In genomic region chr16:25213250-25213649, GRCm38 (mm10) we compare ENCODE assay signal across 16 mouse cellular contexts.
"Had no signal": no experiment of that assay in that cellular context is flagged by ENCODE, and none has a peak within 500 bp of the region (broad histone marks: within the 10 kb centered on the region; RNA-seq: fewer than 3 reads in every experiment).

No protein-coding gene starts in this region.

- H3K27me3 ChIP-seq: neural tube, embryonic 13.5 days; neural tube, embryonic 15.5 days; stomach, embryonic 15.5 days had no signal

- H3K36me3 ChIP-seq: neural tube, embryonic 13.5 days; neural tube, embryonic 15.5 days; stomach, embryonic 15.5 days had no signal

- H3K4me2 ChIP-seq: neural tube, embryonic 13.5 days; neural tube, embryonic 15.5 days; stomach, embryonic 15.5 days had no signal

- H3K9me3 ChIP-seq: neural tube, embryonic 13.5 days; neural tube, embryonic 15.5 days; stomach, embryonic 15.5 days had no signal

- H3K27ac ChIP-seq: neural tube, embryonic 13.5 days; neural tube, embryonic 15.5 days; stomach, embryonic 15.5 days; stomach, postnatal 0 days had no signal

- H3K4me1 ChIP-seq: neural tube, embryonic 13.5 days; neural tube, embryonic 15.5 days; stomach, embryonic 15.5 days had no signal

- DNase-seq: retina, postnatal 1 day; right cerebral cortex, adult 18-20 months; right cerebral cortex, postnatal 14 days; right cerebral cortex, postnatal 25 days; right cerebral cortex, postnatal 4 days; spleen, adult 18-20 months; thymus, adult 18-20 months; thymus, adult 2 months; thymus, postnatal 14 days; thymus, postnatal 25 days; thymus, postnatal 36 days; thymus, postnatal 4 days had no signal

- H3K9ac ChIP-seq: neural tube, embryonic 13.5 days; neural tube, embryonic 15.5 days; stomach, embryonic 15.5 days had no signal

- H3K4me3 ChIP-seq: neural tube, embryonic 13.5 days; neural tube, embryonic 15.5 days; stomach, embryonic 15.5 days had no signal
